Mouse (Mus musculus) lung, embryonic 14.5 days (tissue): ENCODE results near the gene Pex16. TPM values are rescaled to one million over a fixed set of nuclear protein-coding genes. Genes with fewer than 3 reads are reported as not detected.

Experiments
- ATAC-seq: fragments of 200-750 bp; cut with Nextera tagmentation; 2 replicates; pipeline ENCODE4 v1.8.0; 2017; ENCODE audit warnings: mild to moderate bottlenecking, moderate TSS enrichment, moderate library complexity; ENCODE audit not compliant: insufficient read depth
- DNase-seq: peaks from one replicate; pipeline ENCODE4 v3.0.0-alpha.2; 2015
- H3K27ac ChIP-seq: fragments of 300-500 bp; sonication (generic); 2 replicates; pipeline ENCODE4 v1.5.1; 2014; ENCODE audit warnings: low read depth, mild to moderate bottlenecking, moderate library complexity
- H3K27me3 ChIP-seq: fragments of 300-500 bp; sonication (generic); 2 replicates; pipeline ENCODE4 v1.6.1; 2014; ENCODE audit warnings: low read length, control low read depth; ENCODE audit not compliant: insufficient read depth
- H3K36me3 ChIP-seq: fragments of 300-500 bp; sonication (generic); 2 replicates; pipeline ENCODE4 v1.6.1; 2014; ENCODE audit warnings: control low read depth; ENCODE audit not compliant: insufficient read depth
- H3K4me1 ChIP-seq: fragments of 300-500 bp; sonication (generic); 2 replicates; pipeline ENCODE4 v1.6.1; 2014; ENCODE audit warnings: antibody characterized with exemption, control low read depth; ENCODE audit not compliant: insufficient read depth
- H3K4me2 ChIP-seq: fragments of 300-500 bp; sonication (generic); 2 replicates; pipeline ENCODE4 v1.6.1; 2014; ENCODE audit warnings: mild to moderate bottlenecking
- H3K4me3 ChIP-seq: fragments of 300-500 bp; sonication (generic); 2 replicates; pipeline ENCODE4 v1.5.1; 2014; ENCODE audit warnings: low read depth, low read length
- H3K9ac ChIP-seq: fragments of 300-500 bp; sonication (generic); 2 replicates; pipeline ENCODE4 v1.6.1; 2014
- H3K9me3 ChIP-seq: fragments of 300-500 bp; sonication (generic); 2 replicates; pipeline ENCODE4 v1.6.1; 2016; ENCODE audit warnings: low read depth, low read length, control low read depth
- CTCF ChIP-seq: IDR thresholded peaks from 2 replicates; pipeline ENCODE4 v1.5.1; 2016; ENCODE audit warnings: antibody characterized with exemption, low read depth
- WGBS: fragments of 180-500 bp; shearing (Covaris S2); extraction: QIAGEN DNeasy Blood & Tissue Kit; methylation state at CpG from one replicate; pipeline ENCODE4 v1.1.7; 2014; 5-methylcytosine and 5-hydroxymethylcytosine counted together
- polyA plus RNA-seq: library from polyadenylated mRNA; unstranded; fragments of >200 nt; fragmentation: Nextera tagmentation; extraction: Ambion mirVana; gene quantifications from 2 replicates; pipeline ENCODE4 v1.2.1, GENCODE M21; 2014

The Pex16 gene
- polyA plus RNA-seq, 1 experiment from 2014 or later = 16.6 TPM

GRCm38 (mm10) chr2:92388891-92389641 is 14.6 kb downstream of the Pex16 start:
- Histone ChIP-seq H3K27ac (peak overlapping the region; percentile 78), H3K4me3 (peak overlapping the region; percentile 66), H3K4me1 (peaks cover 24% of the 10 kb centered on the region; the same call in 1 of the 2 replicates), H3K27me3 (no peaks in the 10 kb centered on the region), H3K4me2 (peak overlapping the region; percentile 84), H3K36me3 (peaks cover 30% of the 10 kb centered on the region), H3K9me3 (no peaks in the 10 kb centered on the region), H3K9ac (peak overlapping the region; percentile 62)
- ATAC-seq (peak; percentile 91), DNase-seq (peak; percentile 95)
- peak; percentile 20; the same call in 1 of the 2 replicates for TF ChIP-seq CTCF
- WGBS = under 1% methylated on average over 60 of the region's 62 CpGs

- 4% methylated on average over 10 of the region's 10 CpGs for WGBS
- H3K27ac ChIP-seq = no peak overlapping the region; the same call in 1 of the 2 replicates
- no peak overlapping the region for H3K9ac ChIP-seq
- H3K27me3 ChIP-seq = no peaks in the 10 kb centered on the region
- no peaks in the 10 kb centered on the region for H3K9me3 ChIP-seq
- peaks cover 24% of the 10 kb centered on the region for H3K36me3 ChIP-seq
- H3K4me1 ChIP-seq = peaks cover 24% of the 10 kb centered on the region; the same call in 1 of the 2 replicates
- DNase-seq = no peak
- peak overlapping the region; percentile 84 for H3K4me2 ChIP-seq
- peak overlapping the region; percentile 66 for H3K4me3 ChIP-seq
- peak; percentile 23 for ATAC-seq
- no peak for TF ChIP-seq CTCF
Measured at GRCm38 (mm10) chr2:92389645-92390044, 15.2 kb downstream of the Pex16 start.

DNA sequence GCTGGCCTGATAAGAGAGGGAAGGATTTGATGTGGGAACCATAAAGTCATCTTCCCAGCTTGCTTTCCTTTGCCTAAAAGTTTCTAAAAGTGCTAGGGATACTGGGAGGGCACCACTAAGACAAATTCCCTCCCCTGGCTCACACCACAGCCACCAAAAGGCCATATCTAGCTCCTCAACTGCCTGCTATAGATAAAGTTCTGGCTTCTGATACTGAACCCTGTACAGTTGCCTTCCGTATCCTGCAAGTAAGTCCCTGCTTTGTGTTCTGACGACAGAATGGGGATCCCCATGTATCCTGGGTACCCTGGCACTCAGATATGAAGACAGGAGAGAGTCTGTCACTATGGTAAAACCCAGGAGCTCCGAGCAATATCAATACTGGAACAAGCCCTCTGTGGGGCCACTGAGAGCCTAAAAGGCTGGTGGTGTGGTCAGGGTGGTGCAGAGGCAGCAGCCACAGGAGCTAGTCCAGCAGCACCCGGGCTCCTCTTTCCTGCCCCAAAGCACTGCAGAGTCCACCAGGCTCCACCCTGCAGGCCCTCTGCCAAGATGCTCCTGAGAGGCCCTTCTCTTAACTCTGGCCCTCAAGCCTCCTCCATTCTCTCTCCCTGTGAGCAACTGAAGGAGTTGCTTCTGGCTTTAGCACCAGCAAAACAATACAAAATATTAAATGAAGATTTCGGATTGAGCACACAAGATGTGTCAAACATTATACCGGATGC is 15.9 kb downstream of the Pex16 start:
- no peaks in the 10 kb centered on the region for H3K9me3 ChIP-seq
- no peak overlapping the region for H3K9ac ChIP-seq
- 71% methylated on average over 6 of the region's 6 CpGs for WGBS
- DNase-seq (no peak), ATAC-seq (no peak)
- no peaks in the 10 kb centered on the region for H3K27me3 ChIP-seq
- H3K36me3 ChIP-seq = peaks cover 17% of the 10 kb centered on the region
- H3K4me3 ChIP-seq = no peak overlapping the region
- H3K4me1 ChIP-seq = peaks cover 24% of the 10 kb centered on the region; the same call in 1 of the 2 replicates
- H3K27ac ChIP-seq = no peak overlapping the region
- TF ChIP-seq CTCF = no peak
- no peak overlapping the region for H3K4me2 ChIP-seq

DNA sequence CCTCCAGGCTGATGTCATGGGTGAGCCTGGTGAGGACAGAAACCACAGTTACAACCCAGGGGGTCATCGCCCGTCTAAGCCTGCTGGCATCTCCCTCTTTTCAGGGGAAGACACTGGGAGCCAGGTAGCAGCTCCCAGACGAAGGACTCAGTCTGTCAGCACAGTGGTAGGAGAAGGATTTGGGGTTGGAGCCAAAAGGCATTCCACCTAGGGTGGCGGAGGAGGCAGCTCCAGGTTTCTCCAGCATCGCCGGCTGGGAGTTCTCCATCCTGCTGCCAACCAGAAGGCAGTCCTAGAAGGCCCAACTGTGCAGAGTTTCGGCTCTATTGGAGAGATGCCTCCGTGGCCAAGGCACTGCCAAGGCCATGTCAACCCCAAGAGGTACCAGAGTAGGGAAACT is 16.6 kb downstream of the Pex16 start:
- H3K4me3 ChIP-seq = no peak overlapping the region
- ATAC-seq (no peak), DNase-seq (no peak)
- H3K9ac ChIP-seq = no peak overlapping the region
- no peaks in the 10 kb centered on the region for H3K9me3 ChIP-seq
- TF ChIP-seq CTCF = no peak
- H3K36me3 ChIP-seq = peaks cover 9% of the 10 kb centered on the region
- H3K27ac ChIP-seq = no peak overlapping the region
- H3K27me3 ChIP-seq = no peaks in the 10 kb centered on the region
- no peak overlapping the region; the same call in 1 of the 2 replicates for H3K4me2 ChIP-seq
- 86% methylated on average over 8 of the region's 8 CpGs for WGBS
- H3K4me1 ChIP-seq = peaks cover 24% of the 10 kb centered on the region; the same call in 1 of the 2 replicates

DNA sequence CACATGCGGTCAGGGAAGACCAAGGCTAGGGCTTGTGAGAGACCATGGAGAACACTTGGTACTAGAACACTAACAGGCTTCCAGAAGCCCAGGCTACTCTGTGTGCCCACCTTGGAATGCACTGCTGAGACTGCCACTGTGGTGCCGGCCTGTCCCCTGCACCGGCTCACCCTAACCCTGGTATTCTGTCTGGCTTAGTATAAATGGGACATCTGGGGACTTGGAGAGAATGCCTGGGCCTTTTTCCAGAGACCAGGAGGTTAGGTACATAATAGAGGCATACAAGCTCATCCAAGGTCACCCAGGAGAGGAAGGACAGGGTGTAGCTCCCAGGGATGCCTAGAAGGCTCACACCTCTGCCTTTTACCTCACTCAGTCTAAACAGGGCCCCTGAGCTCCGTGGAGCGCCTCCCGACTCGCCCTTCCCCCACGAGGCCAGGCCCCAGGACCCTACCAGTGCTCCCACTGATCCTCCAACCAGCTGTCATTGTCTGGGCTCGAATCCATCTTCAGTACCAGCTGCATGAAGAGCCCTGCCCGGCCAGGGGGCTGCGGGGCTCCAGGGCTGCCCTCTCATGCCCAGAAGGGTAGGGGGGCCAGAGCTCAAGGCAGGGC is 17.3 kb downstream of the Pex16 start:
- no peaks in the 10 kb centered on the region for H3K9me3 ChIP-seq
- DNase-seq = no peak
- H3K9ac ChIP-seq = peak overlapping the region; percentile 44; the same call in 1 of the 2 replicates
- no peak for TF ChIP-seq CTCF
- peak overlapping the region; percentile 27 for H3K4me3 ChIP-seq
- 21% methylated on average over 11 of the region's 11 CpGs for WGBS
- peaks cover 3% of the 10 kb centered on the region; the same call in 1 of the 2 replicates for H3K36me3 ChIP-seq
- no peak for ATAC-seq
- no peaks in the 10 kb centered on the region for H3K27me3 ChIP-seq
- peaks cover 24% of the 10 kb centered on the region; the same call in 1 of the 2 replicates for H3K4me1 ChIP-seq
- H3K4me2 ChIP-seq = peak overlapping the region; percentile 56
- H3K27ac ChIP-seq = peak overlapping the region; percentile 45; the same call in 1 of the 2 replicates

GRCm38 (mm10) chr2:92392318-92393264 is 18.1 kb downstream of the Pex16 start:
- peak; percentile 58 for DNase-seq
- H3K9me3 ChIP-seq = no peaks in the 10 kb centered on the region
- peak overlapping the region; percentile 56 for H3K4me2 ChIP-seq
- no peak for ATAC-seq
- peak overlapping the region; percentile 27 for H3K4me3 ChIP-seq
- H3K4me1 ChIP-seq = peaks cover 24% of the 10 kb centered on the region; the same call in 1 of the 2 replicates
- H3K27me3 ChIP-seq = no peaks in the 10 kb centered on the region
- H3K36me3 ChIP-seq = no peaks in the 10 kb centered on the region
- H3K27ac ChIP-seq = peak overlapping the region; percentile 45; the same call in 1 of the 2 replicates
- peak overlapping the region; percentile 44; the same call in 1 of the 2 replicates for H3K9ac ChIP-seq
- 4% methylated on average over 26 of the region's 26 CpGs for WGBS
- TF ChIP-seq CTCF = no peak
